Mouse (Mus musculus) cortical plate, adult 2 months (tissue): ENCODE data around the gene Cln6. TPM values are rescaled to one million over a fixed set of nuclear protein-coding genes. Genes with fewer than 3 reads are reported as not detected.
A peak's percentile ranks its signal among the peaks of the same experiment; 100 is the strongest.
"Not testable (repeated sequence)": the region's sequence is repeated elsewhere in the genome, so short reads cannot be mapped to it uniquely, and the experiment has no call there.

Experiments
- H3K27ac ChIP-seq: fragments of 200-500 bp; 2 replicates; pipeline ENCODE4 v1.5.1; 2012; ENCODE audit warnings: low read length, control low read depth, inconsistent platforms; ENCODE audit not compliant: insufficient read depth
- H3K4me1 ChIP-seq: fragments of 200-500 bp; 2 replicates; pipeline ENCODE4 v1.6.1; 2011; ENCODE audit warnings: low read length; ENCODE audit not compliant: control insufficient read depth, insufficient read depth
- H3K4me3 ChIP-seq: fragments of 200-500 bp; 2 replicates; pipeline ENCODE4 v1.5.1; 2011; ENCODE audit warnings: mild to moderate bottlenecking, low read length, control low read depth; ENCODE audit not compliant: insufficient read depth
- CTCF ChIP-seq: fragments of 200-500 bp; IDR thresholded peaks from 2 replicates; pipeline ENCODE4 v1.5.1; 2011; ENCODE audit warnings: mild to moderate bottlenecking, control low read depth, low read length; ENCODE audit not compliant: insufficient read depth; ENCODE audit errors: extremely low read depth
- POLR2A ChIP-seq: fragments of 200-500 bp; IDR thresholded peaks from 2 replicates; pipeline ENCODE4 v1.6.1; 2011; ENCODE audit warnings: mild to moderate bottlenecking, low read length, control low read depth; ENCODE audit not compliant: insufficient read depth; ENCODE audit errors: extremely low read depth
- polyA plus RNA-seq: library from polyadenylated mRNA; depleted of rRNA; stranded (reverse); fragments of >200 nt; gene quantifications from 2 replicates; pipeline ENCODE4 v1.2.3, GENCODE M21; 2012

Cln6 gene
- polyA plus RNA-seq, 1 experiment: 15.3 TPM

GRCm38 (mm10) chr9:62817099-62817571 lies 21.4 kb upstream of the Cln6 start:
- TF ChIP-seq CTCF: no peak
- TF ChIP-seq POLR2A: no peak
- peaks cover 8% of the 10 kb centered on the region; the same call in 1 of the 2 replicates for H3K4me1 ChIP-seq
- no peak overlapping the region for H3K4me3 ChIP-seq
- no peak overlapping the region for H3K27ac ChIP-seq

- TF ChIP-seq CTCF: no peak
- TF ChIP-seq POLR2A: no peak
- 0 out of 2 replicates have a peak, but pooled peaks cover 3% of the 10 kb centered on the region for H3K4me1 ChIP-seq
- H3K27ac ChIP-seq: no peak overlapping the region
- no peak overlapping the region for H3K4me3 ChIP-seq
Measured at GRCm38 (mm10) chr9:62817828-62818614, 20.6 kb upstream of the Cln6 start.

GRCm38 (mm10) chr9:62819494-62819893 lies 19.1 kb upstream of the Cln6 start:
- 0 out of 2 replicates have a peak, but pooled peaks cover 3% of the 10 kb centered on the region for H3K4me1 ChIP-seq
- no peak for TF ChIP-seq POLR2A
- no peak for TF ChIP-seq CTCF
- H3K27ac ChIP-seq: no peak overlapping the region
- H3K4me3 ChIP-seq: no peak overlapping the region

- not testable (repeated sequence) for H3K4me3 ChIP-seq, H3K4me1 ChIP-seq, H3K27ac ChIP-seq
Measured at GRCm38 (mm10) chr9:62819910-62820309, 18.7 kb upstream of the Cln6 start.

GRCm38 (mm10) chr9:62820829-62821228 lies 17.8 kb upstream of the Cln6 start:
- 0 out of 2 replicates have a peak, but pooled peaks cover 3% of the 10 kb centered on the region for H3K4me1 ChIP-seq
- H3K27ac ChIP-seq: no peak overlapping the region
- H3K4me3 ChIP-seq: no peak overlapping the region
- TF ChIP-seq POLR2A: no peak
- TF ChIP-seq CTCF: no peak

- Histone ChIP-seq H3K4me3 (no peak overlapping the region), H3K4me1 (0 out of 2 replicates have a peak, but pooled peaks cover 3% of the 10 kb centered on the region), H3K27ac (no peak overlapping the region)
- TF ChIP-seq CTCF: no peak
- TF ChIP-seq POLR2A: no peak
Measured at GRCm38 (mm10) chr9:62821811-62822210, 16.8 kb upstream of the Cln6 start.

GRCm38 (mm10) chr9:62825791-62826393 lies 12.7 kb upstream of the Cln6 start:
- Histone ChIP-seq H3K4me3 (no peak overlapping the region), H3K27ac (no peak overlapping the region)

GRCm38 (mm10) chr9:62826456-62826855 lies 12.1 kb upstream of the Cln6 start:
- Histone ChIP-seq H3K27ac (no peak overlapping the region), H3K4me3 (no peak overlapping the region), H3K4me1 (no peaks in the 10 kb centered on the region)
- no peak for TF ChIP-seq POLR2A
- TF ChIP-seq CTCF: no peak

More at GRCm38 (mm10) chr9:62825791-62826393, 12.7 kb upstream of the Cln6 start:
- TF ChIP-seq CTCF (no peak), POLR2A (no peak)
- H3K4me1 ChIP-seq: no peaks in the 10 kb centered on the region

GRCm38 (mm10) chr9:62827939-62828652 lies 10.5 kb upstream of the Cln6 start:
- no peak for TF ChIP-seq POLR2A
- peak; percentile 3; the same call in 1 of the 2 replicates for TF ChIP-seq CTCF
- H3K4me1 ChIP-seq: no peaks in the 10 kb centered on the region
- no peak overlapping the region for H3K27ac ChIP-seq
- peak overlapping the region; percentile 17 for H3K4me3 ChIP-seq
